Mouse (Mus musculus): Measurements from ENCODE around the gene Car4. TPM values are rescaled to one million over a fixed set of nuclear protein-coding genes. Genes with fewer than 3 reads are reported as not detected.

The Car4 gene
- polyA plus RNA-seq, 1 experiment = 2.4 TPM

GRCm38 (mm10) chr11:84962536-84962935 lies 5.0 kb downstream of the Car4 start:
- H3K36me3 ChIP-seq (ENCODE audit: control insufficient read depth, insufficient read depth, low read length) = no peaks in the 10 kb centered on the region
- no peak for TF ChIP-seq CTCF (IDR thresholded peaks at IDR 0.05; ENCODE audit: control insufficient read depth, insufficient read depth, insufficient replicate concordance, low read depth, low read length)
- TF ChIP-seq POLR2A (IDR thresholded peaks at IDR 0.05; ENCODE audit: control insufficient read depth, low read depth, low read length) = no peak

DNA sequence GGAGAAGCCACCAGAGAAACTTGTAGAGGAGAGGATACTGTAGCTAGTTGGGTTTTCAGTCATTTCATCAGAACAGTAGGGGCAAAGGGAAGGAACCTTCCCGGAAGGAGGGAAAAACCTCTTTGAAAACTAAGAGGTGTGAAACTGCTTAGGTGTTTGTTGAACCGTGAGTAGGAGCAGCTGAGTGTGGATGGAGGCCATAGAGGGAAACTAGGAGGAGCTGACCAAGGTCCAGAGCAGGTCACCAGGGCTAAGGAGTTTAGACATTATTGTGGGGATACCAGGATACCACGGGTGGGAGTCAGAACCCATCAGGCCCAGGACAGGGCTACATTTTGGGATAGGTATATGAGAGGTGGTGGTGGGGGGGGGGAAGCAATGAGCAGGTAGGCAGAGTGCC lies 6.0 kb downstream of the Car4 start:
- Histone ChIP-seq H3K4me1 (ENCODE audit: control insufficient read depth, insufficient read depth, low read length) (no peaks in the 10 kb centered on the region), H3K27me3 (ENCODE audit: control insufficient read depth, insufficient read depth, low read length) (no peaks in the 10 kb centered on the region), H3K36me3 (ENCODE audit: control insufficient read depth, insufficient read depth, low read length) (no peaks in the 10 kb centered on the region), H3K4me3 (ENCODE audit: control insufficient read depth, low read depth, low read length) (no peak overlapping the region), H3K27ac (ENCODE audit: control insufficient read depth, insufficient read depth, low read depth, low read length) (no peak overlapping the region)
- TF ChIP-seq POLR2A (IDR thresholded peaks at IDR 0.05; ENCODE audit: control insufficient read depth, low read depth, low read length) (no peak), CTCF (IDR thresholded peaks at IDR 0.05; ENCODE audit: control insufficient read depth, insufficient read depth, insufficient replicate concordance, low read depth, low read length) (no peak)

More at GRCm38 (mm10) chr11:84962536-84962935, 5.0 kb downstream of the Car4 start:
- Histone ChIP-seq H3K4me3 (ENCODE audit: control insufficient read depth, low read depth, low read length) (no peak overlapping the region), H3K4me1 (ENCODE audit: control insufficient read depth, insufficient read depth, low read length) (no peaks in the 10 kb centered on the region; the same call in none of the 2 replicates), H3K27me3 (ENCODE audit: control insufficient read depth, insufficient read depth, low read length) (no peaks in the 10 kb centered on the region), H3K27ac (ENCODE audit: control insufficient read depth, insufficient read depth, low read depth, low read length) (no peak overlapping the region)

DNA sequence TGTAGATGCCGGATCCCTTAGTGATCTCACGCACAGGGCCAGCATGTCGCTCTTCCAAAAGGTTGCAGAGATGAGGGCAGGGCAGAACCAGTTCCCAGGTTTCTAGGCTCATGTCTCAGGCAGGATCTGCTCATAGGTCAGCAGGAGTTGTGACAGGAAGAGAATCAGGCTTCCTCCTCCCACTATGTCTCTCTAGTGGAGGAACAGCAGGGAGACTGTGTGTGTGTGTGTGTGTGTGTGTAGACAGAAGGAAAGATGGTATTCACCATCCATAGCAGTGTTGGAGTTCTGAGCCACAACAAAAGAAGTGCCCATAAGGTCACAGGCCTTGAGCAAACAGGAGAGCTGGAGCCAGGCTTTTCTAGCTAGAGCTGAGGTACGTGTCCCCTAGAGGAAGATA lies 9.1 kb downstream of the Car4 start:
- H3K4me3 ChIP-seq (ENCODE audit: control insufficient read depth, low read depth, low read length) = no peak overlapping the region
- no peaks in the 10 kb centered on the region for H3K27me3 ChIP-seq (ENCODE audit: control insufficient read depth, insufficient read depth, low read length)
- H3K4me1 ChIP-seq (ENCODE audit: control insufficient read depth, insufficient read depth, low read length) = no peaks in the 10 kb centered on the region; the same call in 1 of the 2 replicates
- H3K27ac ChIP-seq (ENCODE audit: control insufficient read depth, insufficient read depth, low read depth, low read length) = no peak overlapping the region
- no peaks in the 10 kb centered on the region for H3K36me3 ChIP-seq (ENCODE audit: control insufficient read depth, insufficient read depth, low read length)
- TF ChIP-seq POLR2A (IDR thresholded peaks at IDR 0.05; ENCODE audit: control insufficient read depth, low read depth, low read length) = no peak
- TF ChIP-seq CTCF (IDR thresholded peaks at IDR 0.05; ENCODE audit: control insufficient read depth, insufficient read depth, insufficient replicate concordance, low read depth, low read length) = no peak

DNA sequence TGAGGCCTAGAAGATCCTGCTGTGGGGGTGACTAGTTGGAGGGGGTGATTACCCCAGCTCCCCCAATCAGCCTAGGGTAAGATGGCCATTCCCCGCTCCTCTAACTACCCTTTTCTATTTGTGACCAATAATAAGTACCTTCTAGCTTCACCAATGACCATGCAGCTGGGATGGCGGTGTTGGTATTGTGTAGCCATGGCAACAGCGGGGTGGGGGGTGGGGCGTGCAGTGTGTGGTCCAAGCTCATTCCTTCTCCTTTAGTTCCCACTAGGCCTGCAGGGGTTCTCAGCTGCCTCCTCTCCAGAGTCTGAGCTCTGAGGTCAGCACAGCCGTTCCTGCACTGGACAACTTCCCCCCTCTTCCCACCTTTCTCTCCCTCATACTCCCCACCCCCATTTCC lies 9.5 kb downstream of the Car4 start:
- TF ChIP-seq CTCF (IDR thresholded peaks at IDR 0.05; ENCODE audit: control insufficient read depth, insufficient read depth, insufficient replicate concordance, low read depth, low read length) (no peak), POLR2A (IDR thresholded peaks at IDR 0.05; ENCODE audit: control insufficient read depth, low read depth, low read length) (no peak)
- no peak overlapping the region for H3K27ac ChIP-seq (ENCODE audit: control insufficient read depth, insufficient read depth, low read depth, low read length)
- no peak overlapping the region for H3K4me3 ChIP-seq (ENCODE audit: control insufficient read depth, low read depth, low read length)
- H3K27me3 ChIP-seq (ENCODE audit: control insufficient read depth, insufficient read depth, low read length) = no peaks in the 10 kb centered on the region
- H3K36me3 ChIP-seq (ENCODE audit: control insufficient read depth, insufficient read depth, low read length) = no peaks in the 10 kb centered on the region
- H3K4me1 ChIP-seq (ENCODE audit: control insufficient read depth, insufficient read depth, low read length) = peaks cover 1% of the 10 kb centered on the region; the same call in 1 of the 2 replicates

DNA sequence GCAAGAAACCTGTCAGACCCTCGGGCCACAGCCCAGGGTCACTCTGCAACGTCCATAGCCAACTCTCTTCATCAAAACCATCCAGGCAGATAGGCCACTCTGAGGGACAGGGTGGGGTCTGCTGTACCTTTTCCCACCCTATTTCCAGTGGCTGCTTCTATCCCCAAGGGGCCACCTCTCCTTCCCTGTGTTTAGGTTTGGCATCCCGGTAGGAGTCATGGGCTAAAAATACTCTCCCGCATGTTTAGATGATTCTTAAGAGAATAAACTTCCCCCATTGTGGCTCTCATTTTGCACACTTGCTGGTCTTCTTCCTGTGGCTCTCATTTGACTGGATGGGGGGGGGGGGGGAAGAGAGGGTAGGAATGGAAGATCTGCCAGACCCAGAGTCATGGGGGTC lies 10.7 kb downstream of the Car4 start:
- Histone ChIP-seq H3K4me1 (ENCODE audit: control insufficient read depth, insufficient read depth, low read length) (peaks cover 2% of the 10 kb centered on the region; the same call in 1 of the 2 replicates), H3K27ac (ENCODE audit: control insufficient read depth, insufficient read depth, low read depth, low read length) (no peak overlapping the region), H3K36me3 (ENCODE audit: control insufficient read depth, insufficient read depth, low read length) (no peaks in the 10 kb centered on the region), H3K4me3 (ENCODE audit: control insufficient read depth, low read depth, low read length) (no peak overlapping the region), H3K27me3 (ENCODE audit: control insufficient read depth, insufficient read depth, low read length) (no peaks in the 10 kb centered on the region)
- TF ChIP-seq POLR2A (IDR thresholded peaks at IDR 0.05; ENCODE audit: control insufficient read depth, low read depth, low read length) (no peak), CTCF (IDR thresholded peaks at IDR 0.05; ENCODE audit: control insufficient read depth, insufficient read depth, insufficient replicate concordance, low read depth, low read length) (no peak)

DNA sequence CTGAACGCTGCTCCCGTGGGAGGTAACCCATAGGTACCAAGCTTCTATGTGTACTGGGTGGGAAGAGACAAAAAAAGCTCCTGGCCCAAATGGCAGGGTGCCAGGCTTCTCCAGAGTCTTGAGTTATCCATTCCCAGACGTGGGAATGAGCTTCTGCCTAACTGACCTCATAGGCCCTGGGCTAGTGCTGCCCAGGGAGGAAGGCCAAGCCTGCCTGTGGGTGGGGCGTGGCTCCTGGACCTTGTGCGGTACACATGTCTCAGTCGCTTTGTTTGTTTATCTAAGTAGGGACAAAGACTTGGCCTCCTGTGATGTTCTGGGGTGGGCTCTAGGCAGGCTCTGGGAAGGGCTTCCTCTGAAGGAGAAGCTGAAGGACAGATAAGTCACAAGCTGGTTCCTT lies 11.2 kb downstream of the Car4 start:
- Histone ChIP-seq H3K4me1 (ENCODE audit: control insufficient read depth, insufficient read depth, low read length) (peaks cover 2% of the 10 kb centered on the region; the same call in 1 of the 2 replicates), H3K27me3 (ENCODE audit: control insufficient read depth, insufficient read depth, low read length) (no peaks in the 10 kb centered on the region), H3K27ac (ENCODE audit: control insufficient read depth, insufficient read depth, low read depth, low read length) (no peak overlapping the region), H3K4me3 (ENCODE audit: control insufficient read depth, low read depth, low read length) (no peak overlapping the region), H3K36me3 (ENCODE audit: control insufficient read depth, insufficient read depth, low read length) (no peaks in the 10 kb centered on the region)
- no peak for TF ChIP-seq POLR2A (IDR thresholded peaks at IDR 0.05; ENCODE audit: control insufficient read depth, low read depth, low read length)
- TF ChIP-seq CTCF (IDR thresholded peaks at IDR 0.05; ENCODE audit: control insufficient read depth, insufficient read depth, insufficient replicate concordance, low read depth, low read length) = no peak

DNA sequence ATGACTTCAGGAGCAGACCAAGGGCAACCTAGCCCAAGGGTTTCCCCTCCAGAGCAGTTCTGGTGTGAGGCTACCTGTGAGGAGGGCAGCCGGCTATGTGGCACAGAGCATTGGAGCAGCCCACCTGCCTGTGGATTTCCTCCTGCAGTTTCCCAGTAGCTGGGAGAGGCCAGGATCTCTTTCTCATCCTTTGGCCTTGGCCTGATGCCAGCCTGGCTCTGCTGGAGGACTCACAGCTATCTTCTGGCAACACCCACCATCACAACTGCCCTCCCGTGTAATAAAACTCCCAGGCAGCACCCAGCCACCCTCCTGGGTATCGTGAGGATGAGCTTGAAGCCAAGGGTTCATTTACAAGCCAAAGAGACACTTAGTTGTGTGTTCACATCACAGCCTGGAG lies 14.5 kb downstream of the Car4 start:
- Histone ChIP-seq H3K4me3 (ENCODE audit: control insufficient read depth, low read depth, low read length) (no peak overlapping the region), H3K27me3 (ENCODE audit: control insufficient read depth, insufficient read depth, low read length) (no peaks in the 10 kb centered on the region), H3K36me3 (ENCODE audit: control insufficient read depth, insufficient read depth, low read length) (no peaks in the 10 kb centered on the region), H3K27ac (ENCODE audit: control insufficient read depth, insufficient read depth, low read depth, low read length) (no peak overlapping the region), H3K4me1 (ENCODE audit: control insufficient read depth, insufficient read depth, low read length) (peaks cover 2% of the 10 kb centered on the region; the same call in 1 of the 2 replicates)
- TF ChIP-seq CTCF (IDR thresholded peaks at IDR 0.05; ENCODE audit: control insufficient read depth, insufficient read depth, insufficient replicate concordance, low read depth, low read length) = no peak
- TF ChIP-seq POLR2A (IDR thresholded peaks at IDR 0.05; ENCODE audit: control insufficient read depth, low read depth, low read length) = no peak

DNA sequence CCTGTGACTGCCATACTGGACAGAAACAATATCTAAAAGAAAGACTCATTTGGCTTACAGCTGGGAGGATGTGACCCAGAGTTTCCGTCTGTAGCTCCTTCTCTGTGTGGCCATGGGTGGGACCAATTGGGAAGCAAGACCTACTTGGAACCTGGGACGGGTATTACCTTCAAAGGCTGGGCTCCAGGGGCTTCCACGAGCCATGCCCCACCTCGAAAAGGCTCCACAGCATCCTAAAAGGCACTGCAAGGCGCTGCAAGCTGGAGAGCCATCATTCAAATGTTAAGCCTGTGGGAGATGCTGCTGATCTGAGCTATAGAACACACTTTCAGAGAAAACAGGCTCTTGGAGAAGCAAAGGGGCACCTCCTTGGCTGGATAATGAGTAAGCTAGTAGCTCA lies 16.1 kb downstream of the Car4 start:
- TF ChIP-seq POLR2A (IDR thresholded peaks at IDR 0.05; ENCODE audit: control insufficient read depth, low read depth, low read length) (no peak), CTCF (IDR thresholded peaks at IDR 0.05; ENCODE audit: control insufficient read depth, insufficient read depth, insufficient replicate concordance, low read depth, low read length) (no peak)
- H3K4me1 ChIP-seq (ENCODE audit: control insufficient read depth, insufficient read depth, low read length) = peaks cover 2% of the 10 kb centered on the region; the same call in 1 of the 2 replicates
- no peaks in the 10 kb centered on the region for H3K27me3 ChIP-seq (ENCODE audit: control insufficient read depth, insufficient read depth, low read length)
- no peaks in the 10 kb centered on the region for H3K36me3 ChIP-seq (ENCODE audit: control insufficient read depth, insufficient read depth, low read length)
- H3K27ac ChIP-seq (ENCODE audit: control insufficient read depth, insufficient read depth, low read depth, low read length) = no peak overlapping the region
- H3K4me3 ChIP-seq (ENCODE audit: control insufficient read depth, low read depth, low read length) = no peak overlapping the region

All from testis, adult 2 months (tissue).